Mouse (Mus musculus): Measurements from ENCODE around the gene Ptpro. TPM values are rescaled to one million over a fixed set of nuclear protein-coding genes. Genes with fewer than 3 reads are reported as not detected.

Gene Ptpro
- polyA plus RNA-seq, 1 experiment from 2014 or later, result 4.5 TPM

DNA sequence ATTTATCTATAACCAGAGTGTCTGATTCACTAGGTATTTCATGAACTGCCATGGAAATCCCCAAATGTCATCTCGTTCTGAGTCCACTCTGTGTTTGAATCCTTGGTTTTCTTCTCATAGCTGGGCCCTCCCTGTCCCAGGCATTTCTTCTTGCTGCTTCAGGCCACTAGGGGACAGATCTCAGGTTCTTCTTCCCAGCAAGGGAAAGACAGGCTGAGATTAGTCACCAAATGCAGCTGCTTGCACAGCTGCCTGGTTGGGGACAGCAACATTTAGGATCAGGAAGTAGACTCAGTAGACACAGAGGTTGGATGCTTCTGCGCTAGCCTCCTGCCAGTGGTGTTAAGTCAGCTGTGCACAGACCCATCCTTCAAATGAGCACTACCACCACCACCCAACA lies 113.5 kb downstream of the Ptpro start:
- H3K27ac ChIP-seq (replicated peaks; ENCODE audit: low read depth, low read length), result no peak overlapping the region
- no peak overlapping the region for H3K9ac ChIP-seq (replicated peaks; ENCODE audit: low read length)
- 79% methylated on average over 2 of the region's 2 CpGs for WGBS
- H3K36me3 ChIP-seq (replicated peaks; ENCODE audit: control insufficient read depth, insufficient read depth, low read depth, low read length), result no peaks in the 10 kb centered on the region
- no peak for DNase-seq (ENCODE audit: low spot score)
- ATAC-seq (replicated peaks; ENCODE audit: insufficient number of reproducible peaks, low FRiP score, low TSS enrichment, low read depth), result no peak
- H3K27me3 ChIP-seq (ENCODE audit: control insufficient read depth, insufficient read depth, low read length), result no peaks in the 10 kb centered on the region
- no peak overlapping the region for H3K4me2 ChIP-seq (ENCODE audit: low read depth, low read length)
- H3K4me3 ChIP-seq (ENCODE audit: low read depth, low read length), result no peak overlapping the region
- no peaks in the 10 kb centered on the region for H3K9me3 ChIP-seq (replicated peaks; ENCODE audit: control insufficient read depth, low read length)
- H3K4me1 ChIP-seq (ENCODE audit: control insufficient read depth, insufficient read depth, low read length), result no peaks in the 10 kb centered on the region

DNA sequence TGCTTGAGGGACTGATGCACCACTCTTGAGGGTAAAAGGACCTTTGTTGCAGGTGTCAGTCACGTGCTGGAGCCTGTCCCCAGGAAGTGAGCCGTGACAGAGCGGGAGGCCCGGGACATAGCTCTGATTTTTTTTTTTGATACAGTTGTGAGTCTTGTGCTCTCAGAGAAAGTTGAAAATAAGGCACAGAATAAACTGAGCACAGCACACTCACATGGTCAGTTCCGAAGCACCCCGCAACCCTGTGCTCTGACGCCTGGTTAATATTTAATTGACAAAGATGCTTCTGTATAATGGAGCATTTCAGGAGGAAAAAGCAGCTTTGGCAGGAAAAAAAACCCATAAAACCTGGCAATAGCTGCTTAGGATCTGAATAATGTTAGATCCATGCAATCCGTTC lies 118.6 kb downstream of the Ptpro start:
- Histone ChIP-seq H3K9me3 (replicated peaks; ENCODE audit: control insufficient read depth, low read length) (no peaks in the 10 kb centered on the region), H3K9ac (replicated peaks; ENCODE audit: low read length) (no peak overlapping the region), H3K4me1 (ENCODE audit: control insufficient read depth, insufficient read depth, low read length) (no peaks in the 10 kb centered on the region), H3K4me3 (ENCODE audit: low read depth, low read length) (no peak overlapping the region), H3K36me3 (replicated peaks; ENCODE audit: control insufficient read depth, insufficient read depth, low read depth, low read length) (no peaks in the 10 kb centered on the region), H3K4me2 (ENCODE audit: low read depth, low read length) (no peak overlapping the region), H3K27ac (replicated peaks; ENCODE audit: low read depth, low read length) (no peak overlapping the region), H3K27me3 (ENCODE audit: control insufficient read depth, insufficient read depth, low read length) (no peaks in the 10 kb centered on the region)
- ATAC-seq (replicated peaks; ENCODE audit: insufficient number of reproducible peaks, low FRiP score, low TSS enrichment, low read depth) (no peak), DNase-seq (ENCODE audit: low spot score) (no peak)
- WGBS, result 72% methylated on average over 8 of the region's 8 CpGs

DNA sequence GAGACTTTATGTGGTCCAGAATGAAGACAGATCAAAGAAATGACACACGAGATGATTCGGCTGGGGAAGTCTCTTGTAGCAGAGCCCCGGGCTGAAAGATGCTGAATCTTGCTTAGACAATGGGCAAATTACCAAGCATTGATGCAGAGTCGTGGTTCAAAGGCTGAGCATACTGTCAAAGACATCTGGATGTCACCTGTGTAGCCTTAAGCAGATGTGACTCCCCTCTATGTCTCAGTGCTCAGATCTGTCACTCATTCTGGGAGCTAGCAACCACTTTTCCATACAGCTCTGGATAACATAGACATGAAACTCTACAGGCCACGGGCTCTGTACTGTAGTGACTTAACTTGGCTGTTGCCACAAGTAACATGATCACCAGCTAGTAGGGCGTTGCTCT lies 119.3 kb downstream of the Ptpro start:
- DNase-seq (ENCODE audit: low spot score), result no peak
- no peaks in the 10 kb centered on the region for H3K4me1 ChIP-seq (ENCODE audit: control insufficient read depth, insufficient read depth, low read length)
- H3K36me3 ChIP-seq (replicated peaks; ENCODE audit: control insufficient read depth, insufficient read depth, low read depth, low read length), result no peaks in the 10 kb centered on the region
- no peak overlapping the region for H3K4me3 ChIP-seq (ENCODE audit: low read depth, low read length)
- WGBS, result 63% methylated on average over 6 of the region's 6 CpGs
- no peaks in the 10 kb centered on the region for H3K27me3 ChIP-seq (ENCODE audit: control insufficient read depth, insufficient read depth, low read length)
- no peak overlapping the region for H3K27ac ChIP-seq (replicated peaks; ENCODE audit: low read depth, low read length)
- H3K4me2 ChIP-seq (ENCODE audit: low read depth, low read length), result no peak overlapping the region
- no peaks in the 10 kb centered on the region for H3K9me3 ChIP-seq (replicated peaks; ENCODE audit: control insufficient read depth, low read length)
- H3K9ac ChIP-seq (replicated peaks; ENCODE audit: low read length), result no peak overlapping the region
- no peak for ATAC-seq (replicated peaks; ENCODE audit: insufficient number of reproducible peaks, low FRiP score, low TSS enrichment, low read depth)

DNA sequence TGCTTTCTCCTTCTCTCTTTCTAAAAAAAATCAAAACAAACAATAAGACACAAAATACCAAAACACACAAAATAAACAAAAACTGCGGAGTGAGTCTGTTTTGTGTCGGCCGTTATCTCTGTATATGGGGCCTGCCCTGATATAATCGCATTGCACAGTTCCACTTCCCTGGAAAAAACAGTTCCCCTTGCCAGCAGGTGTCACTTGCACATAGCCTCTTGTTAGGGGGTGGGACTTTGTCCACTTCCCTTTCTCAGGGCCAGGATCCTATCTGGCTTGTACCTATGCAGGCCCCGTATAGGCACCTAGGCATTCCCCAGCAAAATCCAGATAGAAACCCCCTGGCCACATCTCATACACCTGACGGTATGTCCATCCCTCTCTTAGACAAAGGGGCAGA lies 121.8 kb downstream of the Ptpro start:
- no peaks in the 10 kb centered on the region for H3K9me3 ChIP-seq (replicated peaks; ENCODE audit: control insufficient read depth, low read length)
- DNase-seq (ENCODE audit: low spot score) (no peak), ATAC-seq (replicated peaks; ENCODE audit: insufficient number of reproducible peaks, low FRiP score, low TSS enrichment, low read depth) (no peak)
- H3K27me3 ChIP-seq (ENCODE audit: control insufficient read depth, insufficient read depth, low read length), result no peaks in the 10 kb centered on the region
- H3K4me2 ChIP-seq (ENCODE audit: low read depth, low read length), result no peak overlapping the region
- no peaks in the 10 kb centered on the region for H3K4me1 ChIP-seq (ENCODE audit: control insufficient read depth, insufficient read depth, low read length)
- 87% methylated on average over 6 of the region's 6 CpGs for WGBS
- no peaks in the 10 kb centered on the region for H3K36me3 ChIP-seq (replicated peaks; ENCODE audit: control insufficient read depth, insufficient read depth, low read depth, low read length)
- H3K4me3 ChIP-seq (ENCODE audit: low read depth, low read length), result no peak overlapping the region
- no peak overlapping the region for H3K9ac ChIP-seq (replicated peaks; ENCODE audit: low read length)
- no peak overlapping the region for H3K27ac ChIP-seq (replicated peaks; ENCODE audit: low read depth, low read length)

DNA sequence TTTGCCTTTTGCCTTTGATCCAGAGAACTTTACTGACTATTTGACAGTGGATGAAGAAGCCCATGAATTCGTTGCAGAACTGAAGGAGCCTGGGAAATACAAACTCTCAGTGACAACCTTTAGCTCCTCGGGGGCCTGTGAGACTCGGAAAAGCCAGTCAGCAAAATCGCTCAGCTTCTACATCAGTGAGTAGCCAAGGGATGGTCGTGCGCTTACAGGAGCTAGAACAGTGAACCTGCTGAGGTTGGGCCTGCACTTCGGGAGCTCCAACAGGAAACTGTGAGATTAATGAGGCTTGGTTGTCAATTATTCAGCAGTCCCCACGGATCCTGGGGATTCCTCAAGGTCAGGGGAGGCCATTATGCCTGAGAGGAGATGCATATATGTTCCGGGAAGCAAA lies 130.4 kb downstream of the Ptpro start:
- WGBS, result 51% methylated on average over 9 of the region's 9 CpGs
- ATAC-seq (replicated peaks; ENCODE audit: insufficient number of reproducible peaks, low FRiP score, low TSS enrichment, low read depth) (no peak), DNase-seq (ENCODE audit: low spot score) (no peak)
- H3K4me3 ChIP-seq (ENCODE audit: low read depth, low read length), result no peak overlapping the region
- H3K9ac ChIP-seq (replicated peaks; ENCODE audit: low read length), result no peak overlapping the region
- no peaks in the 10 kb centered on the region for H3K4me1 ChIP-seq (ENCODE audit: control insufficient read depth, insufficient read depth, low read length)
- H3K36me3 ChIP-seq (replicated peaks; ENCODE audit: control insufficient read depth, insufficient read depth, low read depth, low read length), result no peaks in the 10 kb centered on the region
- no peaks in the 10 kb centered on the region for H3K27me3 ChIP-seq (ENCODE audit: control insufficient read depth, insufficient read depth, low read length)
- H3K9me3 ChIP-seq (replicated peaks; ENCODE audit: control insufficient read depth, low read length), result no peaks in the 10 kb centered on the region
- H3K4me2 ChIP-seq (ENCODE audit: low read depth, low read length), result no peak overlapping the region
- no peak overlapping the region for H3K27ac ChIP-seq (replicated peaks; ENCODE audit: low read depth, low read length)

DNA sequence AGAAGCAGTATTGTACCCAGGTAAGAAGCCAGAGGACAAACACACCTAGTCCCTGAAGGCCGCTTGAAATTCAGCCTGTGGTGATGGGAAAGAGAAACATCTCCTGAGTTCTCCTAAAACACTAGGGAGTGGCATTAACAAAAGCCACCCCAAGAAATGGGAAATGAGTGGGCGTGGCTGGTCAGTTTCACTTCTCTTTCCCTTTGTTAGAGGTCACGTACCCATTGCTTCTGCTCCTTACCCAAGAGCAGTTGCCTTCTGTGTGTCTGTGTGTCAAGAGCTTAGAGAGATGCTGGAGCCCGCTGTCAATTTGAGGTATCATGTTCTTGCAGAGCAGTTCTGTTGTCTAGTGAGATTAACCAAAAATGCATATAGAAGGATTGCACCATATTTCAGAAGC lies 134.2 kb downstream of the Ptpro start:
- 84% methylated on average over 4 of the region's 4 CpGs for WGBS

DNA sequence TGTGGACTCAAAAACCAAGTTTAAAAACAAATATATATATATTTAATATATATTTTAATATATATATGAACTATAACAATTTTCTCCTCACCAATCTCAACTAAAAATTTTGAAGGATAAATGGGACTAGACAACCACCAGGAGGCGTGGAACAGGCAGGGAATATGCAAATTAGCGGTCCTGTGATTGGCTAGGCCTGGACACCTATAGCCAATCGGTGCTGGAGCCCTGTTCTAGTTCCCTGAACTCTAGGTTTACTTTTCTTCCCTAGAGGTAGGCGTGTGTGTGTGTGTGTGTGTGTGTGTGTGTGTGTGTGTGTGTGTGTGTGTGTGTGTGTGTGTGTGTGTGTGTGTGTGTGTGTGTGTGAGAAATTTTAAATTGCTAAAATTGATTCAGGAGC lies 134.8 kb downstream of the Ptpro start:
- no peak overlapping the region for H3K9ac ChIP-seq (replicated peaks; ENCODE audit: low read length)
- no peaks in the 10 kb centered on the region for H3K9me3 ChIP-seq (replicated peaks; ENCODE audit: control insufficient read depth, low read length)
- no peaks in the 10 kb centered on the region for H3K36me3 ChIP-seq (replicated peaks; ENCODE audit: control insufficient read depth, insufficient read depth, low read depth, low read length)
- WGBS, result 46% methylated on average over 4 of the region's 4 CpGs
- H3K27me3 ChIP-seq (ENCODE audit: control insufficient read depth, insufficient read depth, low read length), result no peaks in the 10 kb centered on the region
- no peak overlapping the region for H3K4me3 ChIP-seq (ENCODE audit: low read depth, low read length)
- no peak overlapping the region for H3K4me2 ChIP-seq (ENCODE audit: low read depth, low read length)
- DNase-seq (ENCODE audit: low spot score) (peak; percentile 21), ATAC-seq (replicated peaks; ENCODE audit: insufficient number of reproducible peaks, low FRiP score, low TSS enrichment, low read depth) (no peak)
- H3K27ac ChIP-seq (replicated peaks; ENCODE audit: low read depth, low read length), result no peak overlapping the region
- no peaks in the 10 kb centered on the region for H3K4me1 ChIP-seq (ENCODE audit: control insufficient read depth, insufficient read depth, low read length)

More for the DNA sequence above, 134.2 kb downstream of the Ptpro start:
- no peak for DNase-seq (ENCODE audit: low spot score)
- no peaks in the 10 kb centered on the region for H3K27me3 ChIP-seq (ENCODE audit: control insufficient read depth, insufficient read depth, low read length)
- no peaks in the 10 kb centered on the region for H3K36me3 ChIP-seq (replicated peaks; ENCODE audit: control insufficient read depth, insufficient read depth, low read depth, low read length)
- no peak overlapping the region for H3K27ac ChIP-seq (replicated peaks; ENCODE audit: low read depth, low read length)
- ATAC-seq (replicated peaks; ENCODE audit: insufficient number of reproducible peaks, low FRiP score, low TSS enrichment, low read depth), result no peak
- H3K4me1 ChIP-seq (ENCODE audit: control insufficient read depth, insufficient read depth, low read length), result no peaks in the 10 kb centered on the region
- no peak overlapping the region for H3K9ac ChIP-seq (replicated peaks; ENCODE audit: low read length)
- H3K4me3 ChIP-seq (ENCODE audit: low read depth, low read length), result no peak overlapping the region
- H3K4me2 ChIP-seq (ENCODE audit: low read depth, low read length), result no peak overlapping the region
- no peaks in the 10 kb centered on the region for H3K9me3 ChIP-seq (replicated peaks; ENCODE audit: control insufficient read depth, low read length)

DNA sequence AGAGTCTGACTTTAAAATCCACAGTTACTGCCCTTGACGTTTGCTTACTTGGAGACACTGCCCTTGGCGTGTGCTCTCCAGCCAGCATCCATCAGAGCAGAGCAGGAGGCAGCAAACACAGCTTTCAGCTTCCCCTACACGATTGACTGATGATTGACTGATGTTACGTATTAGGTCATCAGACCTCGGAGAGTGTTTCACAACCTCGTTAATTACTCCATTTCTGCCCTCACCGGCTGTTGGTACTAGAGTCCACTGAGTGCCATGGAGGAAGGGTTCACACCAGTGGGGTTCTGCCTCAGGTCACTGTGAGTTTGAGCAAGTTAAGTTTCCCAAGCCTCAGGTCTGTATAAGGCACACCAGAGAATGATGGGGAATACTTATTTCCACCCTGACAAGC lies 143.0 kb downstream of the Ptpro start:
- H3K9ac ChIP-seq (replicated peaks; ENCODE audit: low read length), result no peak overlapping the region
- H3K36me3 ChIP-seq (replicated peaks; ENCODE audit: control insufficient read depth, insufficient read depth, low read depth, low read length), result no peaks in the 10 kb centered on the region
- H3K27me3 ChIP-seq (ENCODE audit: control insufficient read depth, insufficient read depth, low read length), result no peaks in the 10 kb centered on the region
- H3K4me3 ChIP-seq (ENCODE audit: low read depth, low read length), result no peak overlapping the region
- H3K9me3 ChIP-seq (replicated peaks; ENCODE audit: control insufficient read depth, low read length), result no peaks in the 10 kb centered on the region
- DNase-seq (ENCODE audit: low spot score), result no peak
- no peak overlapping the region for H3K27ac ChIP-seq (replicated peaks; ENCODE audit: low read depth, low read length)
- no peak overlapping the region for H3K4me2 ChIP-seq (ENCODE audit: low read depth, low read length)
- WGBS, result 80% methylated on average over 7 of the region's 7 CpGs
- ATAC-seq (replicated peaks; ENCODE audit: insufficient number of reproducible peaks, low FRiP score, low TSS enrichment, low read depth), result no peak
- H3K4me1 ChIP-seq (ENCODE audit: control insufficient read depth, insufficient read depth, low read length), result no peaks in the 10 kb centered on the region

Data from embryonic facial prominence, embryonic 11.5 days (tissue).